Mouse (Mus musculus) lung, adult 18-20 months (tissue): ENCODE measurements around the gene Hvcn1.
A peak's percentile ranks its signal among the peaks of the same experiment; 100 is the strongest.
"Not testable (repeated sequence)": the region's sequence is repeated elsewhere in the genome, so short reads cannot be mapped to it uniquely, and the experiment has no call there.

Experiments used
- DNase-seq, 2 experiments: peaks; one replicate each; pipeline ENCODE4 v3.0.0; 2022; ENCODE audit warnings: mixed read lengths in 2 of 2

The Hvcn1 gene

GRCm38 (mm10) chr5:122204180-122204579, 2.4 kb upstream of the Hvcn1 start:
- no peak for DNase-seq

- DNase-seq, result no peak
These were observed 2.3 kb downstream of the Hvcn1 start for GRCm38 (mm10) chr5:122208909-122209308.

GRCm38 (mm10) chr5:122209591-122210368, 3.2 kb downstream of the Hvcn1 start:
- DNase-seq, result peak; percentile 47 to 63

GRCm38 (mm10) chr5:122210890-122211289, 4.3 kb downstream of the Hvcn1 start:
- DNase-seq, result no peak

GRCm38 (mm10) chr5:122212125-122212524, 5.5 kb downstream of the Hvcn1 start:
- DNase-seq, result no peak

- DNase-seq, result not testable (repeated sequence)
These were observed 6.2 kb downstream of the Hvcn1 start for GRCm38 (mm10) chr5:122212820-122213219.

- no peak for DNase-seq
These were observed 7.3 kb downstream of the Hvcn1 start for GRCm38 (mm10) chr5:122213861-122214260.

GRCm38 (mm10) chr5:122217636-122218035, 11.0 kb downstream of the Hvcn1 start:
- no peak for DNase-seq

- DNase-seq, result no peak
These were observed 11.7 kb downstream of the Hvcn1 start for GRCm38 (mm10) chr5:122218109-122218905.

- no peak for DNase-seq
These were observed 12.3 kb downstream of the Hvcn1 start for GRCm38 (mm10) chr5:122218928-122219327.

GRCm38 (mm10) chr5:122219655-122220629, 13.3 kb downstream of the Hvcn1 start:
- DNase-seq, result peak in 1 of 2 experiments; percentile 52

GRCm38 (mm10) chr5:122221085-122221484, 14.5 kb downstream of the Hvcn1 start:
- DNase-seq, result no peak

GRCm38 (mm10) chr5:122224291-122224690, 17.7 kb downstream of the Hvcn1 start:
- no peak for DNase-seq

- DNase-seq, result no peak
These were observed 21.7 kb downstream of the Hvcn1 start for GRCm38 (mm10) chr5:122228271-122228765.

- DNase-seq, result no peak
These were observed 22.2 kb downstream of the Hvcn1 start for GRCm38 (mm10) chr5:122228772-122229171.

- no peak for DNase-seq
These were observed 24.2 kb downstream of the Hvcn1 start for GRCm38 (mm10) chr5:122230816-122231215.

- DNase-seq, result no peak
These were observed 24.8 kb downstream of the Hvcn1 start for GRCm38 (mm10) chr5:122231431-122231830.

GRCm38 (mm10) chr5:122232004-122232403, 25.4 kb downstream of the Hvcn1 start:
- no peak for DNase-seq

- no peak for DNase-seq
These were observed 26.5 kb downstream of the Hvcn1 start for GRCm38 (mm10) chr5:122233077-122233581.

GRCm38 (mm10) chr5:122233695-122234094, 27.1 kb downstream of the Hvcn1 start:
- peak in 1 of 2 experiments; percentile 41 for DNase-seq

GRCm38 (mm10) chr5:122234319-122235195, 28.0 kb downstream of the Hvcn1 start:
- no peak for DNase-seq
